Mouse (Mus musculus) urinary bladder, adult 2 months (tissue): ENCODE measurements around the gene Mrgprb3. TPM values are rescaled to one million over a fixed set of nuclear protein-coding genes. Genes with fewer than 3 reads are reported as not detected.

Experiments used
- DNase-seq: peaks from one replicate; pipeline ENCODE4 v3.0.0; 2022; ENCODE audit warnings: low spot score
- polyA plus RNA-seq: library from polyadenylated mRNA; depleted of rRNA; stranded (reverse); fragments of >200 nt; gene quantifications from 2 replicates; pipeline ENCODE4 v1.2.3, GENCODE M21; 2012; rRNA removed

The Mrgprb3 gene
- 0.07 and 0.08 TPM in 2 replicates for polyA plus RNA-seq

- no peak for DNase-seq
Measured at GRCm38 (mm10) chr7:48643711-48644110, at the start of gene Mrgprb3. Gene Mrgprb3 (minus strand): TSS chr7:48643811.

Other genes starting within 250 kb of the Mrgprb3 start
- 0.37 and 0.47 TPM in 2 replicates for gene Mrgprb1, start 187.5 kb downstream of the Mrgprb3 start, polyA plus RNA-seq
- 0.15 and 0.16 TPM in 2 replicates for gene Mrgprx2, start 144.5 kb downstream of the Mrgprb3 start, polyA plus RNA-seq
- 0.44 and 0.65 TPM in 2 replicates for gene Mrgprb2, start 85.7 kb downstream of the Mrgprb3 start, polyA plus RNA-seq
- 36.3 and 49.5 TPM in 2 replicates for gene Zdhhc13, start 145.2 kb upstream of the Mrgprb3 start, polyA plus RNA-seq
- gene Csrp3, start 204.2 kb upstream of the Mrgprb3 start, polyA plus RNA-seq: not detected in 2 replicates
- 0.48 and 0.60 TPM in 2 replicates for gene E2f8, start 237.8 kb upstream of the Mrgprb3 start, polyA plus RNA-seq